Mouse (Mus musculus): ENCODE measurements around the gene Rab19. TPM values are rescaled to one million over a fixed set of nuclear protein-coding genes. Genes with fewer than 3 reads are reported as not detected.
"Not testable (repeated sequence)": the region's sequence is repeated elsewhere in the genome, so short reads cannot be mapped to it uniquely, and the experiment has no call there.

Rab19 gene
- polyA plus RNA-seq, 1 experiment: 13.2 TPM

DNA sequence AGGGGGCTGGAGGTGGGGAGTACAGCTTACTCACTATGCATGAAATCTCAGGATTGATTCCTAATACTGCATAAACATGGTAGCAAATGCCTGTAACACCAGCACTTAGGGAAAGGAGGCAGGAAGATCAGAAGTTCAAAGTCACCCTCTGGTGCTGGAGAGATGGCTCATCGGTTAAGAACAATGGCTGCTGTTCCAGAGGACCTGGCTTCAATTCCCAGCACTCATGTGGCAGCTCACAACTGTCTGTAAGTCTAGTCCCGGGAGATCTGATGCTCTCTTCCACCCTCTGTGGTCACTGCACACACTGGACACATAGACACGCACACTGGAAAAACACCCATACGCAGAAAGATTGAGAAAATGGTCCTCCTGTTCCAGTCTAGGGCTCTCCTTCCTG lies 52.2 kb downstream of the Rab19 start:
- no peaks in the 10 kb centered on the region for H3K4me1 ChIP-seq (replicated peaks; ENCODE audit: control insufficient read depth, insufficient read depth, low read length)
- H3K4me3 ChIP-seq (ENCODE audit: control insufficient read depth, insufficient read depth, low read length): no peak overlapping the region
- H3K27me3 ChIP-seq (ENCODE audit: control insufficient read depth, insufficient read depth, low read length): no peaks in the 10 kb centered on the region
- no peak for TF ChIP-seq POLR2A (IDR thresholded peaks at IDR 0.05; ENCODE audit: control insufficient read depth, extremely low read depth, insufficient read depth, low read length, poor library complexity)
- no peak for TF ChIP-seq CTCF (IDR thresholded peaks at IDR 0.05; ENCODE audit: borderline replicate concordance, control insufficient read depth, extremely low read depth, insufficient read depth, low read length, poor library complexity)
- no peak for DNase-seq
- H3K27ac ChIP-seq (ENCODE audit: control insufficient read depth, insufficient read depth, low read length): no peak overlapping the region
- 92% methylated on average over 4 of the region's 4 CpGs for WGBS
- H3K36me3 ChIP-seq (ENCODE audit: control insufficient read depth, insufficient read depth, low read length): no peaks in the 10 kb centered on the region

DNA sequence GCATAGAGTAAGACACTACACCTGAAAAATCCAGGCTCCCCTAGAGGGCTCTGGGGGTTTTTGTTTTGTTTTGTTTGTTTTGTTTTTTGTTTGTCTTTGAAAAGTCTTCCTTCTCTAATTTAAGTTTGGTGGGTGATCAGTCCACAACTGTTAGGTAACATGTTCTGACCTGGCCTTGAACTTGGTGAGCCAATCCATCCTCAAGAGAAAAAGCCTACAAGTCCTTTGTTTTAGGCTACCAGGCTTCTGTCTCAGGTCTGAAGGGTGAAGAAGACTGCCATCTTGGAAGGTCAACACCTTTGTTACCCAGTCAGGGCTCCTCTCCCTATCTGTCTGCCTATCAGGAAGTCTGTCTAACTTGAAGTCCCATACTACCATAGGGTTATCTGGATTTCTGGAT lies 52.7 kb downstream of the Rab19 start:
- TF ChIP-seq POLR2A (IDR thresholded peaks at IDR 0.05; ENCODE audit: control insufficient read depth, extremely low read depth, insufficient read depth, low read length, poor library complexity) (no peak), CTCF (IDR thresholded peaks at IDR 0.05; ENCODE audit: borderline replicate concordance, control insufficient read depth, extremely low read depth, insufficient read depth, low read length, poor library complexity) (no peak)
- no peaks in the 10 kb centered on the region for H3K36me3 ChIP-seq (ENCODE audit: control insufficient read depth, insufficient read depth, low read length)
- H3K27ac ChIP-seq (ENCODE audit: control insufficient read depth, insufficient read depth, low read length): no peak overlapping the region
- no peaks in the 10 kb centered on the region for H3K27me3 ChIP-seq (ENCODE audit: control insufficient read depth, insufficient read depth, low read length)
- no peak overlapping the region for H3K4me3 ChIP-seq (ENCODE audit: control insufficient read depth, insufficient read depth, low read length)
- no peak for DNase-seq
- H3K4me1 ChIP-seq (replicated peaks; ENCODE audit: control insufficient read depth, insufficient read depth, low read length): no peaks in the 10 kb centered on the region

DNA sequence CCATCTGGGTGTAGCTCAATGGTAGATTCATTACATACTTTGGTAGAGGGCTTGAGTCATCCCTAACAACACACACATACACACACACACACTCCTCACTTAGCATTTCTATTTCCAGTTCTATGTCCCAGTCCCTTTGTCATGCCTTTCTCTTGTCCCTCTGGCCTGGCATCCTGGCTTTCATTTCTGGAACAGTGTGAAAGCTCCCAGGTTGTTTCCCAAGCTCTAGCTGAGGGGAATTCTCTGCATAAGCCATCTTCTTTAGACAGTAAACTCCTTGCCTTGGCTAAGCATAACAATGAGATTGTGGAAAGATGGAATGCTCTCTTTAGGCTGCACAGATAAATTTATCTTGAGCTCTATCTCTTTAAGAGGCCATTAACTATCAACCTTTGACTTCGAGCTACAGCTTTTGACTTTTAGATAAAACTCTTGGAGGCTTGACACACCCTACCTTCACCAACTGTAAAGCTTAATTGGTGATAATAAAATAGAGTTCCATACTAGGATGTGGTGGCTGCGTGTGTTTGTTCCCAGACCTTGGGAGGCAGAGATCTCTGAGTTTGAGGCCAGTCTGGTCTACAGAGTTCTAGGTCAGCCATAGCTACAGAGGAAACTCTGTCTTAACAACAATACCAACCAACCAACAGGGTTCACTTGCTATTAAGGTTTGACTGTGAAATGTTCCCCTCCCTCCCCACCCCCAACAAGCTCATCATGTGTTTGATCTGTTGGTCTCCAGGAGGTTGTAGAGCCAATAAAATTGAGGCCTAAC lies 53.3 kb downstream of the Rab19 start:
- H3K36me3 ChIP-seq (ENCODE audit: control insufficient read depth, insufficient read depth, low read length): no peaks in the 10 kb centered on the region
- H3K4me3 ChIP-seq (ENCODE audit: control insufficient read depth, insufficient read depth, low read length): no peak overlapping the region
- no peak for DNase-seq
- H3K27me3 ChIP-seq (ENCODE audit: control insufficient read depth, insufficient read depth, low read length): no peaks in the 10 kb centered on the region
- H3K4me1 ChIP-seq (replicated peaks; ENCODE audit: control insufficient read depth, insufficient read depth, low read length): no peaks in the 10 kb centered on the region
- no peak for TF ChIP-seq POLR2A (IDR thresholded peaks at IDR 0.05; ENCODE audit: control insufficient read depth, extremely low read depth, insufficient read depth, low read length, poor library complexity)
- no peak for TF ChIP-seq CTCF (IDR thresholded peaks at IDR 0.05; ENCODE audit: borderline replicate concordance, control insufficient read depth, extremely low read depth, insufficient read depth, low read length, poor library complexity)
- WGBS: 92% methylated on average over 2 of the region's 2 CpGs
- no peak overlapping the region for H3K27ac ChIP-seq (ENCODE audit: control insufficient read depth, insufficient read depth, low read length)

DNA sequence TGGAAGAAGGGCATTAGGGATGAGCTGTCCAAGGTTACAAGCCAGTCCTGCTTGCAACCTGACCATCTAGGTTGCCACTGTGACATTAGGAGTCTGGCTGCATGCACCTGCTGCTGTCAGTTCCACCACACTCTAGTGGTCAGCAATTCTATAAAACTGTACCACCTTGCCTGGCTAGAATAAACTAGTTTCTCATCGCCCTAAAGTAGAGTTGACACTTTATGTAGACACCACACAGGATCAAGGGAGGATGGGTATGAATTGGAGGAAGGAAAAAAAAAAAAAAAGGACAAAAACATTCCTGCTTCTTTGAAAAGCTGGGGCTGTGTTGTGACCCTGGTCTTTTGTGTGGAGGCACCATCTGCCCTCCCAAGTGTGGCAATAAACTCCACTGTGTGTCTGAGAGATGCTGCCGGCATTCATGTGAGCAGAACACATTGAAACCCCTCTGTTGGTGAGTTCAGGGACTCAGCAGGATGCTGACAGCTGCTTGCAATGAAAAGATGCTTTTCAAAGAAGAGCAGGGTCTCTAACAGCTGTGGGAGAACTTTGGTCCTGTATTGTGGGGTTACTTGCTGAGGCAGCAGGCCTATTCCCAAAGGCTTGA lies 54.0 kb downstream of the Rab19 start:
- 96% methylated on average over 2 of the region's 2 CpGs for WGBS
- Histone ChIP-seq H3K4me3 (ENCODE audit: control insufficient read depth, insufficient read depth, low read length) (no peak overlapping the region), H3K27me3 (ENCODE audit: control insufficient read depth, insufficient read depth, low read length) (no peaks in the 10 kb centered on the region), H3K4me1 (replicated peaks; ENCODE audit: control insufficient read depth, insufficient read depth, low read length) (no peaks in the 10 kb centered on the region), H3K36me3 (ENCODE audit: control insufficient read depth, insufficient read depth, low read length) (no peaks in the 10 kb centered on the region), H3K27ac (ENCODE audit: control insufficient read depth, insufficient read depth, low read length) (no peak overlapping the region)
- DNase-seq: no peak
- TF ChIP-seq POLR2A (IDR thresholded peaks at IDR 0.05; ENCODE audit: control insufficient read depth, extremely low read depth, insufficient read depth, low read length, poor library complexity) (no peak), CTCF (IDR thresholded peaks at IDR 0.05; ENCODE audit: borderline replicate concordance, control insufficient read depth, extremely low read depth, insufficient read depth, low read length, poor library complexity) (no peak)

DNA sequence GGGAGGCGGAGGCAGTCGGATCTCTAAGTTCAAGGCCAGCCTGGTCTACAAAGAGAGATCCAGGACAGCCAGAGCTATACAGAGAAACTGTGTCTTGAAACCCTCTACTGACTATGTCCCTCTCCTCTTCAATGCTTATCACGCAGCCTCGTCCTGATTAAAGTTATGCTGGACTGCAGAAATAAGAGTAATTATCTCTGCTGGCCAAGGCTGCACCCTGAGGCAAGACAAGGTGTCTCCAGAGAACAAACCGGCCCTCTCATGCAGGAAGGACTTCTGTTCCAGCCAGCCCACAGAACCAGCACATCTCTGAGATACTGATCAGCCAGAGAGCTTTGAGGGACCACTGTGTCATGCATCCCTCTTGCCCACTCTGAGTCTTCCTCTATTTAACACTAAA lies 54.9 kb downstream of the Rab19 start:
- Histone ChIP-seq H3K27me3 (ENCODE audit: control insufficient read depth, insufficient read depth, low read length) (no peaks in the 10 kb centered on the region), H3K27ac (ENCODE audit: control insufficient read depth, insufficient read depth, low read length) (no peak overlapping the region), H3K4me3 (ENCODE audit: control insufficient read depth, insufficient read depth, low read length) (no peak overlapping the region), H3K36me3 (ENCODE audit: control insufficient read depth, insufficient read depth, low read length) (no peaks in the 10 kb centered on the region), H3K4me1 (replicated peaks; ENCODE audit: control insufficient read depth, insufficient read depth, low read length) (no peaks in the 10 kb centered on the region)
- WGBS: 94% methylated on average over 5 of the region's 5 CpGs
- DNase-seq: no peak
- TF ChIP-seq POLR2A (IDR thresholded peaks at IDR 0.05; ENCODE audit: control insufficient read depth, extremely low read depth, insufficient read depth, low read length, poor library complexity) (no peak), CTCF (IDR thresholded peaks at IDR 0.05; ENCODE audit: borderline replicate concordance, control insufficient read depth, extremely low read depth, insufficient read depth, low read length, poor library complexity) (no peak)

DNA sequence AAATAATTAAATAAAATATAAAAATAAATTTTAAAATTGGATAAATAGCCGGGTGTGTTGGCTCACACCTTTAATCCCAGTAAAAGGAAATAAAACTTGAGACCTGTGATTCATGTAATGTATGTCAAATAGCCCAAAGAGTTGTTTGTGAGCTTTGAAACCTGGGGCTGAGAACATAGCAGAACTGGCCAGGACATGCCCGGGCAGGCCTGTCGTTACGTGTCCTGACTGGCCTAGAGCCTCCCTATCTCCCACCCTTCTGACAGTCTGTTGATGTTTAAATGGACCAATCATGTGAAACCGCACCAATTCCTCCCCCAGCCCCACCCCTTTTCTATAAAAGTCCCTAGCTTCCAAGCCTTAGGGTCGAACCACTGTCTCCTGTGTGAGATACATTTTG lies 56.5 kb downstream of the Rab19 start:
- H3K36me3 ChIP-seq (ENCODE audit: control insufficient read depth, insufficient read depth, low read length); H3K4me1 ChIP-seq (replicated peaks; ENCODE audit: control insufficient read depth, insufficient read depth, low read length); H3K27ac ChIP-seq (ENCODE audit: control insufficient read depth, insufficient read depth, low read length); H3K27me3 ChIP-seq (ENCODE audit: control insufficient read depth, insufficient read depth, low read length); H3K4me3 ChIP-seq (ENCODE audit: control insufficient read depth, insufficient read depth, low read length); DNase-seq: not testable (repeated sequence)
- 93% methylated on average over 6 of the region's 6 CpGs for WGBS

Other genes with a start within 250 kb of the Rab19 start
- 3.5 and 3.7 TPM in 2 replicates for gene Kdm7a, start 174.4 kb upstream of the Rab19 start, polyA plus RNA-seq (2012; rRNA removed)
- 28.6 and 30.8 TPM in 2 replicates for gene Slc37a3, start 3.5 kb upstream of the Rab19 start, polyA plus RNA-seq (2012; rRNA removed)
- 44.3 and 45.8 TPM in 2 replicates for gene Mkrn1, start 39.3 kb downstream of the Rab19 start, polyA plus RNA-seq (2012; rRNA removed)
- gene Dennd2a, start 176.7 kb downstream of the Rab19 start, polyA plus RNA-seq (2012; rRNA removed): 2.6 and 3.2 TPM in 2 replicates
- gene Adck2, start 192.7 kb downstream of the Rab19 start, polyA plus RNA-seq (2012; rRNA removed): 17.0 and 18.8 TPM in 2 replicates
- 0.96 TPM in 1 of 2 replicates, not detected in the other for gene Gm42420, start 204.6 kb downstream of the Rab19 start, polyA plus RNA-seq (2012; rRNA removed)
- gene Ndufb2, start 211.4 kb downstream of the Rab19 start, polyA plus RNA-seq (2012; rRNA removed): 249 and 412 TPM in 2 replicates

Data from thymus, adult 2 months (tissue).